15 mouse cellular contexts compared by ENCODE assay signal in the genomic region with DNA sequence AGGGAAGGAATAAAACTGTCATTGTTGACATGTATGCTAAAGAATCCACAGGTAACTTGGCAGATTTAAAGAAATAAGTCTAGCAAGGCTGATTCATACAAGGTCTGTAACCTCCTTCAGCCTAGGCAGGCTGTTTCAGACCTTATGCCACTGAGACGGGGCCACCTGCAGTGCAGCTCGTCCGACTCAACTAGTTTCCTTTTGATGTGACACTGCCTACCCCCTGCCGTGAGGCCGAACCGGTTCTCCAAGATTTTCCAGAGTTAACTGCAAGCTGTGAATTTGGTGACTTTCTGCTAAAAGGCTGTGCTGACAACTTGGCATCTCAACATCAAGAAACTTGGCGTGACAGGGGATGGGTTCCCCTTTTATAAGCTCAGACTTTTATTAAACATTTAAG. TPM values are rescaled to one million over a fixed set of nuclear protein-coding genes. Genes with fewer than 3 reads are reported as not detected.
A peak's percentile ranks its signal among the peaks of the same experiment; 100 is the strongest.
DNase-seq lines count a peak whose midpoint lies in the region; ATAC-seq and TF ChIP-seq lines count a peak whose summit lies in the region.
"Had no signal": no experiment of that assay in that cellular context is flagged by ENCODE, and none has a peak within 500 bp of the region (broad histone marks: within the 10 kb centered on the region; RNA-seq: fewer than 3 reads in every experiment).

No protein-coding gene starts in this region.

- peak; percentile 20 for DNase-seq in kidney, adult 2 months
- no peak for DNase-seq in kidney, adult 8-10 months
- peak; percentile 86 for DNase-seq in ZHBTc4 (ENCODE audit: low read depth, low spot score)
- peak; percentile 17 for DNase-seq in kidney, postnatal 14 days
- no peak for DNase-seq in liver, postnatal 0 days
- no peak for DNase-seq in heart, adult 11 months
- DNase-seq: cerebellum, adult 18-20 months; layer of hippocampus, adult 9-11 months; spleen, adult 18-20 months had no signal

- H3K9me3 ChIP-seq in ES-Bruce4 (replicated peaks; ENCODE audit: control insufficient read depth, insufficient read depth, low read length, poor library complexity, severe bottlenecking) = peaks cover 5% of the 10 kb centered on the region
- H3K9me3 ChIP-seq in liver, postnatal 0 days (ENCODE audit: low read length) = no peaks in the 10 kb centered on the region
- H3K9me3 ChIP-seq: liver, embryonic 15.5 days; neural tube, embryonic 13.5 days had no signal

- no peaks in the 10 kb centered on the region for H3K27me3 ChIP-seq in kidney, adult 2 months (replicated peaks; ENCODE audit: control insufficient read depth, insufficient read depth, low read length)
- H3K27me3 ChIP-seq in ES-Bruce4 (ENCODE audit: control insufficient read depth, insufficient read depth, low read length, poor library complexity, severe bottlenecking) = no peaks in the 10 kb centered on the region
- H3K27me3 ChIP-seq in liver, postnatal 0 days (ENCODE audit: insufficient read depth, low read length) = no peaks in the 10 kb centered on the region
- H3K27me3 ChIP-seq: liver, embryonic 15.5 days; neural tube, embryonic 13.5 days had no signal

- TF ChIP-seq EP300 in ES-Bruce4 (IDR thresholded peaks at IDR 0.05; ENCODE audit: insufficient read depth, low read depth, low read length) = peak; percentile 77
- TF ChIP-seq EP300 in liver, postnatal 0 days (IDR thresholded peaks at IDR 0.05; ENCODE audit: low read depth) = no peak

- no peak for ATAC-seq in liver, postnatal 0 days
- no peak for ATAC-seq in erythroid progenitor cell, adult 5-6 weeks (replicated peaks; ENCODE audit: low FRiP score, poor library complexity, severe bottlenecking)
- ATAC-seq: hindbrain, postnatal 0 days had no signal

- no peak overlapping the region for H3K4me2 ChIP-seq in liver, postnatal 0 days (ENCODE audit: low read depth, low read length)
- H3K4me2 ChIP-seq: liver, embryonic 15.5 days; neural tube, embryonic 13.5 days had no signal

- no peak for TF ChIP-seq CTCF in kidney, adult 2 months (conservative IDR thresholded peaks at IDR 0.05; ENCODE audit: insufficient read depth, insufficient read length, low read depth, low read length)
- TF ChIP-seq CTCF in ES-Bruce4 (IDR thresholded peaks at IDR 0.05; ENCODE audit: low read depth, low read length) = no peak
- TF ChIP-seq CTCF in liver, postnatal 0 days (IDR thresholded peaks at IDR 0.05; ENCODE audit: low read depth) = no peak

- no peaks in the 10 kb centered on the region for H3K4me1 ChIP-seq in kidney, adult 2 months (ENCODE audit: control insufficient read depth, insufficient read depth, low read length)
- peaks cover 1% of the 10 kb centered on the region for H3K4me1 ChIP-seq in ES-Bruce4 (ENCODE audit: control insufficient read depth, insufficient read depth, low read length)
- H3K4me1 ChIP-seq in liver, postnatal 0 days (ENCODE audit: insufficient read depth) = no peaks in the 10 kb centered on the region
- H3K4me1 ChIP-seq: liver, embryonic 15.5 days; neural tube, embryonic 13.5 days had no signal

- no peak overlapping the region for H3K9ac ChIP-seq in ES-Bruce4 (ENCODE audit: low read depth, poor library complexity, severe bottlenecking)
- H3K9ac ChIP-seq in liver, postnatal 0 days (replicated peaks) = no peak overlapping the region
- H3K9ac ChIP-seq: liver, embryonic 15.5 days; neural tube, embryonic 13.5 days had no signal

- H3K27ac ChIP-seq in kidney, adult 2 months (ENCODE audit: insufficient read depth, low read depth, low read length) = no peak overlapping the region
- H3K27ac ChIP-seq in ES-Bruce4 (ENCODE audit: insufficient read depth, low read length) = no peak overlapping the region
- H3K27ac ChIP-seq in liver, postnatal 0 days (ENCODE audit: low read depth) = no peak overlapping the region
- H3K27ac ChIP-seq: hindbrain, postnatal 0 days; liver, embryonic 15.5 days; neural tube, embryonic 13.5 days had no signal

- no peak overlapping the region for H3K4me3 ChIP-seq in kidney, adult 2 months (ENCODE audit: insufficient read depth, low read depth, low read length)
- no peak overlapping the region for H3K4me3 ChIP-seq in ES-Bruce4 (ENCODE audit: low read depth, low read length)
- no peak overlapping the region for H3K4me3 ChIP-seq in liver, postnatal 0 days (ENCODE audit: low read depth, low read length)
- H3K4me3 ChIP-seq: liver, embryonic 15.5 days; neural tube, embryonic 13.5 days had no signal

- no peak for TF ChIP-seq POLR2A in kidney, adult 2 months (IDR thresholded peaks at IDR 0.05; ENCODE audit: low read depth, low read length)
- TF ChIP-seq POLR2A in ES-Bruce4 (IDR thresholded peaks at IDR 0.05; ENCODE audit: insufficient read depth, low read length) = no peak

- H3K36me3 ChIP-seq in kidney, adult 2 months (ENCODE audit: control insufficient read depth, insufficient read depth, low read length) = no peaks in the 10 kb centered on the region
- no peaks in the 10 kb centered on the region for H3K36me3 ChIP-seq in ES-Bruce4 (ENCODE audit: control insufficient read depth, insufficient read depth, low read length, poor library complexity, severe bottlenecking)
- H3K36me3 ChIP-seq in liver, postnatal 0 days (replicated peaks; ENCODE audit: insufficient read depth, low read length) = no peaks in the 10 kb centered on the region
- H3K36me3 ChIP-seq: liver, embryonic 15.5 days; neural tube, embryonic 13.5 days had no signal

- WGBS in kidney, adult 2 months = 37% methylated on average over 7 of the region's 7 CpGs
- 54% methylated on average over 7 of the region's 7 CpGs for WGBS in liver, postnatal 0 days (ENCODE audit: insufficient replicate concordance)

RNA-seq across cellular contexts. Expression of gene Ect2l, which starts 6.6 kb away (rescaled TPM):
- not detected in 2 replicates for polyA plus RNA-seq in kidney, adult 2 months (2012; rRNA removed)
- polyA plus RNA-seq in ES-Bruce4 (2011; ENCODE audit: insufficient read depth, insufficient read length, low read depth, missing spikeins) = 0.52 and 1.5 TPM in 2 replicates
- polyA plus RNA-seq in liver, postnatal 0 days (2015; fragmentation: Nextera tagmentation; extraction: Ambion mirVana) = not detected in 2 replicates
- total RNA-seq in erythroid progenitor cell, adult 5-6 weeks (2015; ENCODE audit: low replicate concordance) = not detected in 2 replicates
- not detected in 2 replicates for total RNA-seq in erythroid progenitor cell, adult 5-6 weeks (2017; ENCODE audit: low replicate concordance)
- total RNA-seq: granulocyte monocyte progenitor cell, adult 5-6 weeks; hindbrain, postnatal 0 days had no signal
- polyA plus RNA-seq: liver, embryonic 15.5 days had no signal

RNA-seq across cellular contexts. Expression of gene Ccdc28a, which starts 30.7 kb away (rescaled TPM):
- polyA plus RNA-seq in kidney, adult 2 months (2012; rRNA removed) = 29.5 and 35.0 TPM in 2 replicates
- polyA plus RNA-seq in ES-Bruce4 (2011; ENCODE audit: insufficient read depth, insufficient read length, low read depth, missing spikeins) = 9.6 and 12.9 TPM in 2 replicates
- 9.0 and 14.6 TPM in 2 replicates for polyA plus RNA-seq in liver, postnatal 0 days (2015; fragmentation: Nextera tagmentation; extraction: Ambion mirVana)
- 8.8 and 11.2 TPM in 2 replicates for total RNA-seq in erythroid progenitor cell, adult 5-6 weeks (2015; ENCODE audit: low replicate concordance)
- 2.2 and 6.9 TPM in 2 replicates for total RNA-seq in erythroid progenitor cell, adult 5-6 weeks (2017; ENCODE audit: low replicate concordance)

Comparison
In these comparisons a context has a peak if more than half of its experiments do, and no peak if none do; other contexts are left out.
1. DNase-seq: peak in kidney, adult 2 months (single experiment), ZHBTc4 (single experiment) and kidney, postnatal 14 days (single experiment); none in kidney, adult 8-10 months (0 of 2), liver, postnatal 0 days (single experiment) and heart, adult 11 months (single experiment).